Mouse (Mus musculus) heart, adult 2 months (tissue): ENCODE measurements at regions not wholly inside any gene's neighbourhood (a gene's known extent, or its start where the extent isn't known, plus 50 kb on each side); places are given as distances from the start of the nearest gene placed in this dataset.

ENCODE experiments used
- CTCF ChIP-seq: fragments of 200-600 bp; IDR thresholded peaks from 2 replicates; pipeline ENCODE4 v1.8.1; 2022; ENCODE audit warnings: antibody characterized with exemption, mild to moderate bottlenecking, moderate library complexity
- EP300 ChIP-seq: fragments of 200-500 bp; IDR thresholded peaks from 2 replicates; pipeline ENCODE4 v1.6.1; 2011; ENCODE audit warnings: low read depth, low read length, control low read depth; ENCODE audit not compliant: insufficient read depth
- POLR2A ChIP-seq: fragments of 200-500 bp; IDR thresholded peaks from 2 replicates; pipeline ENCODE4 v1.6.1; 2011; ENCODE audit warnings: mild to moderate bottlenecking, low read depth, low read length, control low read depth; ENCODE audit not compliant: insufficient read depth

DNA sequence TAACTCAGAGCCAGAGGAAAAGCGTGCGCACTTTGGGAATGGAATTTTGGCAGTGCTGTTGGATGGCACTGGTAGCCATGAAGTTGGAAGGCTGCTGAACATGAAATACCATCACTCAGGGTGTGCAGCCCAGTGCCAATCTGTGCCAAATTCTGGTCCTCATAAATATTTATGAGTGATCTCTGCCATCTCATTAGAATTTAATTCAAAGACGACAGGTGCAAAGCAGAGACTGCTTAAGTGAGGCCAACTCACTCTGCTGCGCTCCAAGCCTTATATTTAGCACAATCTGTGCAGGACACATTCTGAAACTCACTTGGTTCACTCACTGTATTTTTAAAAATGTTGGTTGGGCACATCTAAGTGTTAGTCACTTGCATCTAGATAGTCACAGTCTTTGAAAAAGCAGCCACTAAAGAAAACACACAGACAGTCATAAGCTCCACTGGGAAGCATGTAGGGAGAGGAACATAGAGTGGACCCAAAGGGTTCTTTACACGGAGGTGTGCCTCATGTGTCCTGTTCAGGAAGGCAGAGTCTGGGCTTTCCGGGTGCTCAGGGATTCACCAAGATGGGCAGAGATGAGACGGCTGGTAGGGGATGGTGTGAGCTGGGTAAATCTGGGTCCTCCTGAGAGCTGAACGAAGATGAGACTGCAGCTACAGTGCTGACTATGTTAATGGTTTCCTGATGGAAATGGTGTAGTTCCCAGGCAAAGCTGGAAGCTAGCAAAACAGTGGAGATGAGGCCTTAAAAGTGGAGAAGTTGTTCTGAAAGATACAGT lies 322.8 kb downstream of the Fat4 start:
- no peak for TF ChIP-seq CTCF
- no peak for TF ChIP-seq POLR2A
- no peak for TF ChIP-seq EP300
